Mouse (Mus musculus) embryonic fibroblast, embryonic 13.5 days (primary cell): ENCODE results near the gene Anapc11.

Experiments
- CTCF ChIP-seq: IDR thresholded peaks from 2 replicates; pipeline ENCODE4 v1.5.1; 2011; ENCODE audit warnings: mild to moderate bottlenecking, control low read depth, low read length, moderate library complexity, borderline replicate concordance; ENCODE audit not compliant: insufficient read depth
- POLR2A ChIP-seq: IDR thresholded peaks from 2 replicates; pipeline ENCODE4 v1.6.1; 2011; ENCODE audit warnings: low read depth, mild to moderate bottlenecking, control low read depth, low read length, moderate library complexity

- TF ChIP-seq CTCF, result no peak
- no peak for TF ChIP-seq POLR2A
Observed at GRCm38 (mm10) chr11:120654741-120655140, 56.5 kb downstream of the Anapc11 start.
